Mouse (Mus musculus) embryonic facial prominence, embryonic 15.5 days (tissue): ENCODE measurements around the gene Mapkbp1. TPM values are rescaled to one million over a fixed set of nuclear protein-coding genes. Genes with fewer than 3 reads are reported as not detected.

ENCODE experiments used
- ATAC-seq: fragments of 200-750 bp; cut with Nextera tagmentation; 2 replicates; pipeline ENCODE4 v1.8.0; 2017; ENCODE audit warnings: low read depth, moderate TSS enrichment; ENCODE audit not compliant: insufficient number of reproducible peaks, low FRiP score, low TSS enrichment
- H3K27ac ChIP-seq: fragments of 300-500 bp; sonication (generic); replicated peaks from 2 replicates; pipeline ENCODE4 v1.5.1; 2015; ENCODE audit warnings: mild to moderate bottlenecking, inconsistent platforms
- H3K27me3 ChIP-seq: fragments of 300-500 bp; sonication (generic); 2 replicates; pipeline ENCODE4 v1.6.1; 2015; ENCODE audit warnings: inconsistent platforms
- H3K36me3 ChIP-seq: fragments of 300-500 bp; sonication (generic); 2 replicates; pipeline ENCODE4 v1.6.1; 2015; ENCODE audit warnings: mild to moderate bottlenecking, inconsistent platforms
- H3K4me1 ChIP-seq: fragments of 300-500 bp; sonication (generic); 2 replicates; pipeline ENCODE4 v1.6.1; 2015; ENCODE audit warnings: inconsistent platforms
- H3K4me2 ChIP-seq: fragments of 300-500 bp; sonication (generic); replicated peaks from 2 replicates; pipeline ENCODE4 v1.6.1; 2015; ENCODE audit warnings: mild to moderate bottlenecking, inconsistent platforms
- H3K4me3 ChIP-seq: fragments of 300-500 bp; sonication (generic); replicated peaks from 2 replicates; pipeline ENCODE4 v1.5.1; 2015; ENCODE audit warnings: mild to moderate bottlenecking, inconsistent platforms
- H3K9ac ChIP-seq: fragments of 300-500 bp; sonication (generic); 2 replicates; pipeline ENCODE4 v1.6.1; 2015; ENCODE audit warnings: inconsistent platforms
- H3K9me3 ChIP-seq: fragments of 300-500 bp; sonication (generic); replicated peaks from 2 replicates; pipeline ENCODE4 v1.6.1; 2016; ENCODE audit warnings: inconsistent platforms
- WGBS: fragments of 180-500 bp; shearing (Covaris S2); methylation state at CpG from one replicate; pipeline ENCODE4 v1.1.7; 2015; 5-methylcytosine and 5-hydroxymethylcytosine counted together
- polyA plus RNA-seq: library from polyadenylated mRNA; unstranded; fragments of >200 nt; fragmentation: Nextera tagmentation; extraction: Ambion mirVana; gene quantifications from 2 replicates; pipeline ENCODE4 v1.2.1, GENCODE M21; 2015

Gene Mapkbp1
- polyA plus RNA-seq, 1 experiment from 2014 or later = 5.2 TPM

DNA sequence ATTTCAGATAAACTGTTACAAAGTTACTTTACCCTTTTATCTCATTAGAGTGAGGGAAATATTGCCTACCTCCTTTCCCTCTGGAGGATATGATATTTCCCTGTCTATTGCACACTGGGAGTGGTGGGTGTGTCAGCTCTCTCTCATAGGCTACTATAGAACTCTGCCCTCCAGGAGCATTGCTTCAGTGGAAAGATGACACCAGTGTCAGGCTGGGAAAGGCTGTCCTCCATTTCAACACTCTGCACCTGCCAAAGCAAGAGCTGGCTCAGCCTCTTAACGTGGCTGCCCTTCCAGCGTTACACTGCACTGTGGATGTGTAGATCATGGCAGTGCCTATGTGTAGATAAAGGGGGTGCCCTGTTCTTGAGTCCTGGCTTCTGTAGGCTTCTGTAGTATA is 19.9 kb downstream of the Mapkbp1 start:
- H3K27me3 ChIP-seq = no peaks in the 10 kb centered on the region
- no peak overlapping the region for H3K27ac ChIP-seq
- 0 out of 2 replicates have a peak, but pooled peaks cover 3% of the 10 kb centered on the region for H3K36me3 ChIP-seq
- WGBS = 65% methylated on average over 2 of the region's 2 CpGs
- H3K4me1 ChIP-seq = peaks cover 42% of the 10 kb centered on the region
- no peaks in the 10 kb centered on the region for H3K9me3 ChIP-seq
- ATAC-seq = 0 out of 2 replicates have a peak, but pooled peaks have one; percentile 41
- no peak overlapping the region for H3K4me2 ChIP-seq
- no peak overlapping the region for H3K9ac ChIP-seq
- H3K4me3 ChIP-seq = no peak overlapping the region

DNA sequence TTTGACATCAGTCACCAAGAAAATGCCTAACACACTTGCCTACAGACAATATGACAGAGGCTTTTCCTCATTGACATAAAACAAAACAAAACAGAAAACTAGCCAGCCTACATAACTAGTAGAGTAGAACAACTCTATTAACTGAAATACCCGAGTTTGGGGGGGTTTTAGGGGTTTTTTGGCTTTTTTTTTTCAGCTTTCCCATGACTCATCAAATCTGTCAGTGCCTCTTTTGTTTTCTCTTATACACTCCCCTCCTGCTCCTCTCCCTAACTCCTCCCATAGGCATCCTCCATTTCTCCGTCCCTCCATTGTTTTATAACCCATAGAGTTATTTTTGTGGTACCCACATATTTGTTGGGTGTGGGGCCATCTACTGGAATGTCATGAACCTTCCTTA is 21.0 kb downstream of the Mapkbp1 start:
- H3K36me3 ChIP-seq = peaks cover 5% of the 10 kb centered on the region; the same call in 1 of the 2 replicates
- no peaks in the 10 kb centered on the region for H3K27me3 ChIP-seq
- peaks cover 48% of the 10 kb centered on the region for H3K4me1 ChIP-seq
- H3K27ac ChIP-seq = peak overlapping the region; percentile 55
- H3K4me3 ChIP-seq = no peak overlapping the region
- no peak overlapping the region for H3K9ac ChIP-seq
- H3K9me3 ChIP-seq = no peaks in the 10 kb centered on the region
- H3K4me2 ChIP-seq = no peak overlapping the region
- no peak for ATAC-seq
- 38% methylated on average over 2 of the region's 2 CpGs for WGBS

GRCm38 (mm10) chr2:119994839-119995238 is 22.3 kb downstream of the Mapkbp1 start:
- peaks cover 15% of the 10 kb centered on the region for H3K36me3 ChIP-seq
- H3K27me3 ChIP-seq = no peaks in the 10 kb centered on the region
- H3K9me3 ChIP-seq = no peaks in the 10 kb centered on the region
- H3K4me3 ChIP-seq = no peak overlapping the region
- peak overlapping the region; percentile 96 for H3K27ac ChIP-seq
- 84% methylated on average over 6 of the region's 6 CpGs for WGBS
- H3K4me1 ChIP-seq = peaks cover 48% of the 10 kb centered on the region
- no peak overlapping the region for H3K4me2 ChIP-seq
- ATAC-seq = no peak
- H3K9ac ChIP-seq = 0 out of 2 replicates have a peak overlapping the region, but pooled peaks have one; percentile 10

DNA sequence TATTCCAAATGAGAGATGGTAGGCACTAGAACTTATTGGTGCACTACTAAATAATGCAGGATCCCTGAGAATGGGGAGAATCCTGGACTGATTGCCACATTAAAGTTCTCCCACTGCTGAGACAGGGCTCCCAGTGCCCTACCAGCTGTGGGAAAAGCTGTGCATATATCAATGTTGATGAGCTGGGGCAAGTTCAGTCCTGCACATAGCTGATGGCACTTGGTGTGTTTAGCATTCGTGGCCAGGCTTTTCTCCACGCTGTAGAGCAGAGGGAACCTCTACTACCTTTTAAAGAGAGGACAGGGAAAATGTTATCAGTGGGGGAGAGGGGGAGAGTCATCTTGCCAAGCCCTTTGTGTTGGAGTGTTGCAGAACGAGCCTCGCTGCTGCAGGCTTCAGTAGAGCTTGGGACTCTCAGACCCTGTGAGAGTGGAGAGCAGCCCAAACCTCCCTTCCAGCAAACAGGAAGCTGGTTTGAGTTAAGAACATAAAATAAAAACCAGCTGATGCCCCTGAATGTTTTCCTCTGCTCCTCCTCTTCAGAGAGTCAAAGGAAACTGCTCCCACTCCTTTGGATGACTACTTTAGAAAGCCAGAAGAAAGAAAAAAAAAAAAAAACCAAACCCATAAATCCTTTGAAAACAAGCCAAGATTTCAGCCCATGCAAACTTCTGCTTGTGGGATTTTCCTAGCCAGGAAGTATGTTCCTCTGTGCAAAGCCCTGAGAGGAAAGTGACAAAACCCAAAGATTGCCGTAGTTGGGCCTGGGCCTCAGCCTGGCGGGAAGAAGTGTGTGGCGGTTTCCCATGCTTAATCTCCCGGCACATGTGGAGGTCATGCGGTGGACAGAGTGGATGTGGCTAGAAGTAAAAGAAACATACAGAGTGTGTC is 23.1 kb downstream of the Mapkbp1 start:
- H3K9ac ChIP-seq = no peak overlapping the region
- WGBS = 13% methylated on average over 9 of the region's 9 CpGs
- H3K4me2 ChIP-seq = peak overlapping the region; percentile 24; the same call in 1 of the 2 replicates

GRCm38 (mm10) chr2:119997354-119997753 is 24.9 kb downstream of the Mapkbp1 start:
- H3K27ac ChIP-seq = peak overlapping the region; percentile 96
- WGBS = 82% methylated on average over 4 of the region's 4 CpGs
- peaks cover 14% of the 10 kb centered on the region for H3K36me3 ChIP-seq
- peaks cover 50% of the 10 kb centered on the region for H3K4me1 ChIP-seq
- no peak overlapping the region for H3K4me2 ChIP-seq
- no peak for ATAC-seq
- no peak overlapping the region for H3K4me3 ChIP-seq
- no peaks in the 10 kb centered on the region for H3K27me3 ChIP-seq
- H3K9me3 ChIP-seq = no peaks in the 10 kb centered on the region
- no peak overlapping the region for H3K9ac ChIP-seq

More for the DNA sequence above, 23.1 kb downstream of the Mapkbp1 start:
- ATAC-seq = peak; percentile 74
- Histone ChIP-seq H3K9me3 (no peaks in the 10 kb centered on the region), H3K4me3 (no peak overlapping the region), H3K27me3 (no peaks in the 10 kb centered on the region), H3K36me3 (peaks cover 15% of the 10 kb centered on the region), H3K4me1 (peaks cover 48% of the 10 kb centered on the region), H3K27ac (peak overlapping the region; percentile 96)

DNA sequence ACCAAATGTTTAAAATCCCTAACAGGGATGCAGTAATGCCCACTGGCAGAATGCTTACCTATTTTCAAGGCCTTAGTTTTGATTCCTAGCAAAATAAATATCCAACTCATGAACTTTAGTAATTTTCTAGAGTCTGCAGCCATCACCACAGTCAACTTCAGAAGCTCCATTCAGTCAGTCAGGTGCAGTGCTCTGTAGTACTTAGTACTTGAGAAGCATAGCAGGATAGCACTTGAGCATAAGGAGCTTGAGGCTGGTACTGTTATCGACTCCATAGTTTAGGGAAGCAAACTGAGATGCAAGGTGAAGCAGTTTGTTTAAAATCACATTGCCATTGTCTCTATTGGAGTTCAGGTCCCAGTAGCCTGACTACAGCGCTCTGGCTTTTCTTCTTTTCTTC is 27.2 kb downstream of the Mapkbp1 start:
- 94% methylated on average over 2 of the region's 2 CpGs for WGBS
- Histone ChIP-seq H3K9me3 (no peaks in the 10 kb centered on the region), H3K4me1 (peaks cover 33% of the 10 kb centered on the region), H3K4me3 (no peak overlapping the region), H3K9ac (no peak overlapping the region), H3K27ac (no peak overlapping the region), H3K27me3 (no peaks in the 10 kb centered on the region), H3K4me2 (no peak overlapping the region), H3K36me3 (peaks cover 21% of the 10 kb centered on the region)
- no peak for ATAC-seq

DNA sequence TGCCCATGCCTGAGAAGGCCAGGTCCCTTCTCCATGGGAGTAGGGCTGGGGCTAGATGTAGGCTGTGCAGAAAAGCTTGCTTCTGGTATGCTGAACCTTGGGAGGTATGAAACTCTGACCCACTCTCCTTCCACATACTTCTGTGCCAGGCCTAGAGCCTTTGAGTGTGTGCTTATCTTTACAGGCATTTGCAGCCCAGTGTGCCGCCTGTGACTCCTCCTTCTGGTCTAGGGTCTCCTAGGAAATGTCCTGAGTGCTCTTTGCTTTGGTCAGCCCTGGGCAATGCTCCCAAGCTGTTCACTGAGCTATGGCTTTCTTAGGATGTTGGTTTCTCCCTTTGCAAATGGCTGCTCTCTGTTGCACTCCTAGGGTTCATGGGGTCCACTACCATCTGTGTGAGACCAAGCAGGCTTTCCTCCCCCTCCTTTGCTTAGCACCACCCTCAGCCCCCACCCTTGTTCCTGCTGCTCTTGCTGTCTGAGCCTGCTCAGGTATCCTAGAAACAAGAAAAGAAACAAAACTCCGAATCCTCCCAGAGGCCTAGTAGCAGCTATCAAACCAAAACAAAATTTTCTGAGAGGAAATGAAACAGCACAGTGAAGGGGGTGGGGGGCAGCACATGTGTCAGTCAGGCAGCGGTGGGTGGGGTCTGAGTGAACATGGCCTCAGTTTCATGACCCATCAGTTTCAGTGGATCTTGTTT is 28.5 kb downstream of the Mapkbp1 start:
- Histone ChIP-seq H3K4me2 (no peak overlapping the region), H3K36me3 (peaks cover 30% of the 10 kb centered on the region), H3K4me1 (peaks cover 21% of the 10 kb centered on the region), H3K27me3 (no peaks in the 10 kb centered on the region), H3K27ac (peak overlapping the region; percentile 11; the same call in 1 of the 2 replicates), H3K4me3 (no peak overlapping the region), H3K9ac (no peak overlapping the region), H3K9me3 (no peaks in the 10 kb centered on the region)
- ATAC-seq = peak; percentile 47; the same call in 1 of the 2 replicates
- WGBS = 64% methylated on average over 3 of the region's 3 CpGs

DNA sequence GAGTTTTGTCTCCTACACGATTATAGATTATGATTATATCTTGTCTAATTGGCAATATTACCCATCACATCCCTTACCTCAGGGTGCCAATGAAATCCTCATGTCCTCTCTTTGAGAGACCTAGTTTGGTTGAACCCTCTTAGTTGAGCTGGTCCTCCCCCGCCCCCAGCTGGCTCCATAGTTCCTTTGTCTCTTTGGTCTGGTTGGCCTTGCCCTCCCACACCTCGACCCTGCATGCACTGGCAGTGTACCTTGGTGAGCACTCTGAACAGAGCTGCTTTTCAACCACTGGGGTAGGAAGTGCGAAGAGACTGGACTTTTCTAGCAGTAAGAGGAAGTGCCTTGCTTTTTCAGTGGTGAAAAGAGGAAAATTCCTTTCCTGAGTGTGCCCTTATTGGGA is 29.5 kb downstream of the Mapkbp1 start:
- no peak for ATAC-seq
- no peak overlapping the region for H3K4me3 ChIP-seq
- WGBS = 67% methylated on average over 4 of the region's 4 CpGs
- no peak overlapping the region for H3K4me2 ChIP-seq
- peaks cover 30% of the 10 kb centered on the region for H3K36me3 ChIP-seq
- no peaks in the 10 kb centered on the region for H3K27me3 ChIP-seq
- no peak overlapping the region for H3K27ac ChIP-seq
- H3K9me3 ChIP-seq = no peaks in the 10 kb centered on the region
- peaks cover 13% of the 10 kb centered on the region for H3K4me1 ChIP-seq
- no peak overlapping the region for H3K9ac ChIP-seq

DNA sequence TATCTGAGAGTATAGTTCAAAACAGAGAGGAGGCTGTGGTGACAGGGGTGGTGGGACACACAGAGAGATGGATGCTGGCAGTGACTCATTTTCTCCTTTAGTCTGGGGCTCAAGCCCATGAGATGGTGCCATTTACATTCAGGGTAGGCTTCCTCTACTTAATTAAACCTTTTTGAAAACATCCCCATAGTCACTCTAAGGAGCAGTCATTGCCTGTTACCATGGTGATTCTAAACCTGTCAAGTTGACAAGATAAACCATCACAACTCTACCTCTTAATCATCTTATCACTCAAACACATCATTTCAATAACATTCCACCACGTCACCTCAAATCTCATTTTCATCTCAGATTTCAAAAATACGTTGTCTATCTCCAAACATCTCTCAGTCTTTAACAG is 31.5 kb downstream of the Mapkbp1 start:
- H3K4me1 ChIP-seq = 0 out of 2 replicates have a peak, but pooled peaks cover 9% of the 10 kb centered on the region
- no peak overlapping the region for H3K4me2 ChIP-seq
- H3K27me3 ChIP-seq = no peaks in the 10 kb centered on the region
- ATAC-seq = no peak
- H3K27ac ChIP-seq = no peak overlapping the region
- no peaks in the 10 kb centered on the region for H3K9me3 ChIP-seq
- WGBS = 73% methylated on average over 2 of the region's 2 CpGs
- no peak overlapping the region for H3K9ac ChIP-seq
- peaks cover 22% of the 10 kb centered on the region for H3K36me3 ChIP-seq
- no peak overlapping the region for H3K4me3 ChIP-seq

GRCm38 (mm10) chr2:120006696-120007095 is 34.2 kb downstream of the Mapkbp1 start:
- Histone ChIP-seq H3K4me2 (no peak overlapping the region), H3K4me3 (no peak overlapping the region), H3K36me3 (peaks cover 17% of the 10 kb centered on the region; the same call in 1 of the 2 replicates), H3K9ac (no peak overlapping the region), H3K27ac (no peak overlapping the region), H3K9me3 (no peaks in the 10 kb centered on the region), H3K4me1 (0 out of 2 replicates have a peak, but pooled peaks cover 6% of the 10 kb centered on the region), H3K27me3 (no peaks in the 10 kb centered on the region)
- ATAC-seq = no peak
- 96% methylated on average over 7 of the region's 7 CpGs for WGBS

DNA sequence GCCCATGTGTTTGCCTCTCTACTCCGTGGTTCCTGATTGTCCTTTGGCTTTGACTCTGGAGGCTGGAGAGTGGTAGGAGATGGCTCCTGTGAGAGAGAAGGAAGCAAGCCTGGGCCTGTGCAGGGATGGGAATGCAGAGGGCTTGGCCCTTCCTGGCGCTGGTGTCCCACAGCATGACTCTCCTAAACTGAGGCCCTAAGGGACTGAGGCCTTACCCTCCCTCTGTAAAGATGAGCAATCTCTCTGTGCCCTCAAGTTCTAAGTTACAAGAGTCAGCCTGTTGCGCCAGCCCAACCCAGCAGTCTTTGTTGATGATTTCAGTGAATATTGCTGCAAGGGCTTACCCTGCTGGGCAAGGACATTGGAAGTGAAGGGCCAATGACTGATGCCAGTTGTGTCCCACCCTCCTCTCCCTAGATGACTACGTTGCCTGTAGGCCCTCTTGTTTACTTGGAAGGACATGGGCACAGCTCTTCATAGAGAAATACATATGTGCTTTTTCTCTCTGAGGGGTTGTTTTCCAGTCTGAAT is 35.2 kb downstream of the Mapkbp1 start:
- no peak overlapping the region for H3K4me2 ChIP-seq
- peaks cover 20% of the 10 kb centered on the region for H3K36me3 ChIP-seq
- 54% methylated on average over 4 of the region's 4 CpGs for WGBS
- 0 out of 2 replicates have a peak, but pooled peaks cover 6% of the 10 kb centered on the region for H3K4me1 ChIP-seq
- H3K27ac ChIP-seq = no peak overlapping the region
- H3K27me3 ChIP-seq = no peaks in the 10 kb centered on the region
- H3K9me3 ChIP-seq = no peaks in the 10 kb centered on the region
- H3K4me3 ChIP-seq = no peak overlapping the region
- H3K9ac ChIP-seq = no peak overlapping the region
- no peak for ATAC-seq
